Mouse (Mus musculus) activated CD4-positive, CD25-positive, alpha-beta regulatory T cell, adult 9 weeks (primary cell): ENCODE results near the gene Kcnk13. TPM values are rescaled to one million over a fixed set of nuclear protein-coding genes. Genes with fewer than 3 reads are reported as not detected.

Source experiments
- polyA plus RNA-seq: library from polyadenylated mRNA; unstranded; fragments of 100-300 nt; shearing (Covaris generic); gene quantifications from one replicate; pipeline ENCODE4 v1.2.1, GENCODE M21; 2017

Gene Kcnk13
- 0.09 TPM for polyA plus RNA-seq

GRCm38 (mm10) chr12:99964301-99965202 is at the start of gene Kcnk13:
Gene Kcnk13 (plus strand): TSS chr12:99964499.

GRCm38 (mm10) chr12:100109986-100110696 is 145.8 kb downstream of the Kcnk13 start, which contains the start of gene Psmc1:
Gene Psmc1 (plus strand): TSS chr12:100110154.

Other genes with a start within 250 kb of the Kcnk13 start
- gene Efcab11, start 80.1 kb upstream of the Kcnk13 start, polyA plus RNA-seq = 2.2 TPM
- 33.5 TPM for gene Tdp1, start 80.0 kb upstream of the Kcnk13 start, polyA plus RNA-seq
- 179 TPM for gene Psmc1, start 145.7 kb downstream of the Kcnk13 start, polyA plus RNA-seq
- 28.2 TPM for gene Nrde2, start 195.2 kb downstream of the Kcnk13 start, polyA plus RNA-seq
- 1,651 TPM for gene Calm1, start 234.9 kb downstream of the Kcnk13 start, polyA plus RNA-seq